Mouse (Mus musculus) heart, postnatal 0 days (tissue): ENCODE measurements around the gene Foxb1.

Experiments used
- CTCF ChIP-seq: IDR thresholded peaks from 2 replicates; pipeline ENCODE4 v1.5.1; 2016; ENCODE audit warnings: antibody characterized with exemption, control low read depth, low read depth
- EP300 ChIP-seq: IDR thresholded peaks from 2 replicates; pipeline ENCODE4 v1.6.1; 2016; ENCODE audit warnings: antibody characterized with exemption, low read depth

DNA sequence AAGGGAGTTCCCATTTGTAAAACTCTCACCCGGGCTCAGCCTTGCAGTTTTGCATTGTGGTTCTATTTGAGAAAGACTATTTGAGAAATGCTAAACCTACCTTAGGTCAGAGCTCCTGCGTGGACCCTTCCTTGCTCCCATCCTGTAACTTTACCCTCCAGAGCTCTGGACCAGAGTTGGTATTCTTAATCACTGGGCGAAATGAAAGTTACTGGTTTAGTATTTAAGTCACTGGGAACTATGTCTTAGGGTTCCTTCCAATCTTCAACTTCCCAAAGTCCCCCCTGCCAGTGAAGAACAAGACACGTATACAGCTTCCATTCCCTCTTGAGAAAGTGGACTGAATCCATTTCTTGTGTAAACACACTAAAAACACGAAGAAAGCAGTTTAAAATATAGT is 5.6 kb downstream of the Foxb1 start:
- TF ChIP-seq CTCF (no peak), EP300 (no peak)
